Mouse (Mus musculus) adrenal gland, adult 8-10 months (tissue): Measurements from ENCODE around the gene Mrpl48. TPM values are rescaled to one million over a fixed set of nuclear protein-coding genes. Genes with fewer than 3 reads are reported as not detected.

Experiments used
- total RNA-seq, 4 experiments: library from RNA; stranded (reverse); gene quantifications; 2 replicates each; pipeline ENCODE4 v1.2.4; 2022

Gene Mrpl48
- total RNA-seq, 4 experiments from 2014 or later: 51.9 to 63.8 (median 57.9) TPM

Other genes starting within 250 kb of the Mrpl48 start
- 10 to 100 TPM; 19.7 to 29.1 (median 26.8) TPM for gene C2cd3, start 236.1 kb downstream of the Mrpl48 start, total RNA-seq
- 10 to 100 TPM; 55.4 to 65.8 (median 61.8) TPM for gene Ppme1, start 236.0 kb downstream of the Mrpl48 start, total RNA-seq
- gene Ucp3, start 135.3 kb downstream of the Mrpl48 start, total RNA-seq: 10 to 100 TPM in 3 of 4 experiments, 1 to 10 TPM in 1; 6.3 to 17.8 (median 14.7) TPM
- gene Ucp2, start 115.0 kb downstream of the Mrpl48 start, total RNA-seq: 100 to 1,000 TPM; 212 to 320 (median 270) TPM
- under 1 TPM; 0.20 to 0.89 (median 0.42) TPM for gene Dnajb13, start 93.3 kb downstream of the Mrpl48 start, total RNA-seq
- gene Coa4, start 71.2 kb downstream of the Mrpl48 start, total RNA-seq: 10 to 100 TPM in 3 of 4 experiments, 1 to 10 TPM in 1; 8.1 to 14.5 (median 11.3) TPM
- 10 to 100 TPM; 64.3 to 76.2 (median 70.9) TPM for gene Rab6a, start 891 bp downstream of the Mrpl48 start, total RNA-seq
- gene Plekhb1, start 54.1 kb upstream of the Mrpl48 start, total RNA-seq: 1 to 10 TPM; 3.9 to 6.9 (median 4.8) TPM
- gene Fam168a, start 98.3 kb upstream of the Mrpl48 start, total RNA-seq: 10 to 100 TPM; 46.7 to 75.8 (median 55.1) TPM